Comparison of ENCODE assay signal across 9 mouse cellular contexts in genomic region chr19:58454261-58455060, GRCm38 (mm10). TPM values are rescaled to one million over a fixed set of nuclear protein-coding genes. Genes with fewer than 3 reads are reported as not detected.
DNase-seq lines count a peak whose midpoint lies in the region; ATAC-seq and TF ChIP-seq lines count a peak whose summit lies in the region.
"Had no signal": no experiment of that assay in that cellular context is flagged by ENCODE, and none has a peak within 500 bp of the region (broad histone marks: within the 10 kb centered on the region; RNA-seq: fewer than 3 reads in every experiment).

No protein-coding gene starts in this region.

- no peaks in the 10 kb centered on the region for H3K79me2 ChIP-seq in macrophage (ENCODE audit: inconsistent target)

- H3K36me3 ChIP-seq in hindbrain, postnatal 0 days (ENCODE audit: insufficient read depth, low read length), result no peaks in the 10 kb centered on the region
- no peaks in the 10 kb centered on the region for H3K36me3 ChIP-seq in macrophage (ENCODE audit: inconsistent target)

- in situ Hi-C loops in Patski (cut with MboI; ENCODE audit: low pct_unique_long_range_greater_than_20kb), result loop anchor here (5.0 kb wide), 2 partner anchors 57 to 132 kb away; no protein-coding TSS in a partner anchor

- H3K27me3 ChIP-seq in Patski, result no peaks in the 10 kb centered on the region
- H3K27me3 ChIP-seq in hindbrain, postnatal 0 days (ENCODE audit: insufficient read depth, low read length), result no peaks in the 10 kb centered on the region; the same call in 1 of the 2 replicates

- DNase-seq in Patski (ENCODE audit: low read depth, low spot score), result no peak
- peak; percentile 61 for DNase-seq in gastrocnemius, postnatal 10 days
- peak; percentile 65 for DNase-seq in hindbrain, postnatal 0 days (ENCODE audit: low spot score)
- peak; percentile 20 to 27 for DNase-seq in left cerebral cortex, adult 8-10 months (ENCODE audit: low spot score in 2 of 2)
- DNase-seq in right cerebral cortex, postnatal 10 days (ENCODE audit: low spot score in 2 of 2), result peak; percentile 62 to 75

- peak; percentile 22 for ATAC-seq in Patski
- ATAC-seq in common myeloid progenitor, adult 5-6 weeks (replicated peaks; ENCODE audit: low read depth, poor library complexity, severe bottlenecking), result peak; percentile 53
- peak; percentile 48 for ATAC-seq in hindbrain, postnatal 0 days
- no peak for ATAC-seq in monocyte, adult 5-6 weeks (replicated peaks; ENCODE audit: insufficient number of reproducible peaks, low FRiP score, low TSS enrichment, poor library complexity, severe bottlenecking)

- TF ChIP-seq CTCF in Patski (IDR thresholded peaks at IDR 0.05), result no peak
- no peak; the same call in 1 of the 2 replicates for TF ChIP-seq CTCF in hindbrain, postnatal 0 days (IDR thresholded peaks at IDR 0.05; ENCODE audit: low read depth)

- CTCF ChIA-PET in Patski (lab: Charles Lee), result interaction anchor here (0.8 to 2.1 kb wide), 13 partner anchors 9 to 381 kb away, joined by 3 to 10 read pairs (median 3); no protein-coding TSS in a partner anchor

- H3K4me3 ChIP-seq in hindbrain, postnatal 0 days (ENCODE audit: low read length), result peak overlapping the region; percentile 38
- peak overlapping the region; percentile 1; the same call in 1 of the 2 replicates for H3K4me3 ChIP-seq in macrophage (ENCODE audit: inconsistent target)

- POLR2A ChIA-PET in Patski (lab: Charles Lee), result interaction anchor here (0.6 to 3.3 kb wide), 3 partner anchors 17 to 139 kb away, joined by 3 to 16 read pairs (median 4); no protein-coding TSS in a partner anchor

- peak overlapping the region; percentile 58 for H3K4me2 ChIP-seq in hindbrain, postnatal 0 days (ENCODE audit: low read depth, low read length)

- H3K4me1 ChIP-seq in hindbrain, postnatal 0 days (ENCODE audit: insufficient read depth, low read length), result 0 out of 2 replicates have a peak, but pooled peaks cover 5% of the 10 kb centered on the region

- peak overlapping the region; percentile 49 for H3K27ac ChIP-seq in hindbrain, postnatal 0 days
- no peak overlapping the region for H3K27ac ChIP-seq in macrophage

- H3K9me3 ChIP-seq in hindbrain, postnatal 0 days (ENCODE audit: low read length), result no peaks in the 10 kb centered on the region

- peak overlapping the region; percentile 39; the same call in 1 of the 2 replicates for H3K9ac ChIP-seq in hindbrain, postnatal 0 days (replicated peaks; ENCODE audit: low read length)

- under 1% methylated on average over 61 of the region's 61 CpGs for WGBS in hindbrain, postnatal 0 days
- under 1% methylated on average over 58 of the region's 61 CpGs for WGBS in macrophage (ENCODE audit: missing documents)

RNA-seq across cellular contexts. Expression of gene Gfra1, which starts 1.2 kb away (rescaled TPM):
- polyA plus RNA-seq in Patski (2021) (102 TPM), macrophage (2018) (not detected in 3 replicates)
- total RNA-seq in common myeloid progenitor, adult 5-6 weeks (2017), result 0.09 TPM in 1 of 2 replicates, not detected in the other
- 10 to 100 TPM in 1 of 2 experiments, 1 to 10 TPM in 1; 9.5 to 10.3 TPM for total RNA-seq in gastrocnemius, postnatal 10 days (2021)
- total RNA-seq in hindbrain, postnatal 0 days (2014; rRNA removed), result 59.8 and 63.9 TPM in 2 replicates
- polyA plus RNA-seq in hindbrain, postnatal 0 days (2015; fragmentation: Nextera tagmentation; extraction: Ambion mirVana), result 31.4 and 32.3 TPM in 2 replicates
- total RNA-seq in left cerebral cortex, adult 8-10 months (2022), result 10 to 100 TPM; 37.6 to 49.5 (median 40.8) TPM
- 1 to 10 TPM in 2 of 26 experiments, not detected in 24; 1.5 to 2.0 TPM for total RNA-seq in macrophage (2018; cell fraction: chromatin; rRNA removed)
- under 1 TPM in 3 of 26 experiments, not detected in 23; 0.03 to 0.06 (median 0.03) TPM for total RNA-seq in macrophage (2018; cell fraction: cytosol; rRNA removed)
- total RNA-seq in macrophage (2018; cell fraction: nucleus; rRNA removed), result 1 to 10 TPM in 2 of 26 experiments, under 1 TPM in 1, not detected in 23; 0.11 to 1.7 (median 1.4) TPM
- 2.3 TPM in 1 of 3 replicates, not detected in the others for total RNA-seq in monocyte, adult 5-6 weeks (2017)

RNA-seq across cellular contexts. Expression of gene Ccdc172, which starts 57.3 kb away (rescaled TPM):
- polyA plus RNA-seq in Patski (2021) (not detected), macrophage (2018) (not detected in 3 replicates)
- total RNA-seq in common myeloid progenitor, adult 5-6 weeks (2017), result not detected in 2 replicates
- not detected for total RNA-seq in gastrocnemius, postnatal 10 days (2021)
- total RNA-seq in hindbrain, postnatal 0 days (2014; rRNA removed), result not detected in 2 replicates
- polyA plus RNA-seq in hindbrain, postnatal 0 days (2015; fragmentation: Nextera tagmentation; extraction: Ambion mirVana), result not detected in 2 replicates
- total RNA-seq in left cerebral cortex, adult 8-10 months (2022), result not detected
- not detected for total RNA-seq in macrophage (2018; cell fraction: chromatin; rRNA removed)
- not detected for total RNA-seq in macrophage (2018; cell fraction: cytosol; rRNA removed)
- not detected for total RNA-seq in macrophage (2018; cell fraction: nucleus; rRNA removed)
- total RNA-seq in monocyte, adult 5-6 weeks (2017), result not detected in 3 replicates
- polyA plus RNA-seq: frontal cortex, adult 2 months had no signal
